Mouse (Mus musculus) MEL-GATA-1-ER (cell line): Measurements from ENCODE around the gene Dach1.

Source experiments
- DNase-seq: peaks from one replicate; pipeline ENCODE4 v3.0.0-alpha.2; 2012; ENCODE audit warnings: low read depth; ENCODE audit errors: extremely low read depth

Dach1 gene

GRCm38 (mm10) chr14:97857276-97857675, 312.3 kb downstream of the Dach1 start:
- no peak for DNase-seq

GRCm38 (mm10) chr14:97855345-97855744, 314.2 kb downstream of the Dach1 start:
- DNase-seq = no peak

GRCm38 (mm10) chr14:97850486-97850885, 319.1 kb downstream of the Dach1 start:
- DNase-seq = no peak

- DNase-seq = no peak
These were observed 321.9 kb downstream of the Dach1 start for GRCm38 (mm10) chr14:97847641-97848040.

GRCm38 (mm10) chr14:97839275-97839674, 330.3 kb downstream of the Dach1 start:
- DNase-seq = no peak

GRCm38 (mm10) chr14:97829865-97830264, 339.7 kb downstream of the Dach1 start:
- no peak for DNase-seq

- DNase-seq = no peak
These were observed 354.9 kb downstream of the Dach1 start for GRCm38 (mm10) chr14:97814555-97815175.

GRCm38 (mm10) chr14:97813557-97813956, 356.0 kb downstream of the Dach1 start:
- DNase-seq = no peak

GRCm38 (mm10) chr14:97795385-97795952, 374.1 kb downstream of the Dach1 start:
- DNase-seq = no peak

- DNase-seq = no peak
These were observed 395.3 kb downstream of the Dach1 start for GRCm38 (mm10) chr14:97774135-97774767.

GRCm38 (mm10) chr14:97754400-97754799, 415.2 kb downstream of the Dach1 start:
- DNase-seq = no peak

GRCm38 (mm10) chr14:97753973-97754372, 415.6 kb downstream of the Dach1 start:
- DNase-seq = no peak

GRCm38 (mm10) chr14:97743252-97743651, 426.3 kb downstream of the Dach1 start:
- no peak for DNase-seq

- no peak for DNase-seq
These were observed 426.8 kb downstream of the Dach1 start for GRCm38 (mm10) chr14:97742785-97743184.
